Mouse (Mus musculus) lung, postnatal 14 days (tissue): ENCODE data around the gene Gm3285.

ENCODE experiments used
- DNase-seq: peaks from one replicate; pipeline ENCODE4 v3.0.0; 2021

Gm3285 gene

GRCm38 (mm10) chr10:77900903-77901818 is 39.4 kb downstream of the Gm3285 start:
- no peak for DNase-seq

- peak; percentile 16 for DNase-seq
Measured at GRCm38 (mm10) chr10:77901871-77902210, 40.1 kb downstream of the Gm3285 start.

- DNase-seq = peak; percentile 49
Measured at GRCm38 (mm10) chr10:77902211-77902893, 40.6 kb downstream of the Gm3285 start, which contains the start of gene Lrrc3. Gene Lrrc3, minus strand, starts transcription at chr10:77902536.

- peak; percentile 25 for DNase-seq
Measured at GRCm38 (mm10) chr10:77902894-77903715, 41.3 kb downstream of the Gm3285 start.
